Mouse (Mus musculus): Measurements from ENCODE around the gene Klc4. TPM values are rescaled to one million over a fixed set of nuclear protein-coding genes. Genes with fewer than 3 reads are reported as not detected.

Klc4 gene
- total RNA-seq, 2 experiments from 2014 or later: 21.6 to 24.1 TPM

- DNase-seq (ENCODE audit: low spot score in 2 of 2): no peak
Measured at GRCm38 (mm10) chr17:46593124-46593523, 52.7 kb downstream of the Klc4 start.

- no peak for DNase-seq (ENCODE audit: low spot score in 2 of 2)
Measured at GRCm38 (mm10) chr17:46591406-46591805, 54.4 kb downstream of the Klc4 start.

GRCm38 (mm10) chr17:46590439-46590838 lies 55.4 kb downstream of the Klc4 start:
- no peak for DNase-seq (ENCODE audit: low spot score in 2 of 2)

GRCm38 (mm10) chr17:46589635-46590314 lies 56.0 kb downstream of the Klc4 start:
- no peak for DNase-seq (ENCODE audit: low spot score in 2 of 2)

- DNase-seq (ENCODE audit: low spot score in 2 of 2): no peak
Measured at GRCm38 (mm10) chr17:46588913-46589312, 56.9 kb downstream of the Klc4 start.

GRCm38 (mm10) chr17:46588173-46588572 lies 57.6 kb downstream of the Klc4 start:
- DNase-seq (ENCODE audit: low spot score in 2 of 2): no peak

- DNase-seq (ENCODE audit: low spot score in 2 of 2): no peak
Measured at GRCm38 (mm10) chr17:46586327-46586726, 59.5 kb downstream of the Klc4 start.

Other genes starting within 250 kb of the Klc4 start
- 1 to 10 TPM; 3.7 to 4.8 TPM for gene Crip3, start 217.1 kb downstream of the Klc4 start, total RNA-seq (2021)
- gene Slc22a7, start 207.6 kb downstream of the Klc4 start, total RNA-seq (2021): under 1 TPM in 1 of 2 experiments, not detected in 1; 0.21 TPM
- 1 to 10 TPM in 1 of 2 experiments, under 1 TPM in 1; 0.60 to 1.2 TPM for gene Ttbk1, start 158.3 kb downstream of the Klc4 start, total RNA-seq (2021)
- gene Dnph1, start 149.3 kb downstream of the Klc4 start, total RNA-seq (2021): 1 to 10 TPM; 3.6 to 5.2 TPM
- gene Cul9, start 99.6 kb downstream of the Klc4 start, total RNA-seq (2021): 10 to 100 TPM; 13.5 to 15.0 TPM
- gene Srf, start 89.8 kb downstream of the Klc4 start, total RNA-seq (2021): 10 to 100 TPM; 81.5 to 84.4 TPM
- 10 to 100 TPM; 46.2 to 50.0 TPM for gene Ptk7, start 16.5 kb downstream of the Klc4 start, total RNA-seq (2021)
- 100 to 1,000 TPM; 104 to 107 TPM for gene Mrpl2, start 207 bp upstream of the Klc4 start, total RNA-seq (2021)
- gene Cul7, start 4.3 kb upstream of the Klc4 start, total RNA-seq (2021): 100 to 1,000 TPM; 100 to 101 TPM
- 10 to 100 TPM; 17.9 to 21.6 TPM for gene Rrp36, start 28.3 kb upstream of the Klc4 start, total RNA-seq (2021)
- gene Mea1, start 32.8 kb upstream of the Klc4 start, total RNA-seq (2021): 10 to 100 TPM; 72.3 to 75.8 TPM
- gene Klhdc3, start 34.9 kb upstream of the Klc4 start, total RNA-seq (2021): 100 to 1,000 TPM; 191 to 192 TPM
- 10 to 100 TPM; 55.4 to 58.1 TPM for gene Ppp2r5d, start 59.1 kb upstream of the Klc4 start, total RNA-seq (2021)
- 10 to 100 TPM; 17.6 to 19.6 TPM for gene Pex6, start 65.4 kb upstream of the Klc4 start, total RNA-seq (2021)
- gene Gnmt, start 83.1 kb upstream of the Klc4 start, total RNA-seq (2021): under 1 TPM; 0.44 to 0.52 TPM
- 10 to 100 TPM; 26.4 to 27.8 TPM for gene Cnpy3, start 106.2 kb upstream of the Klc4 start, total RNA-seq (2021)
- not detected for gene Ptcra, start 117.7 kb upstream of the Klc4 start, total RNA-seq (2021)
- gene 2310039H08Rik, start 126.6 kb upstream of the Klc4 start, total RNA-seq (2021): 10 to 100 TPM; 34.7 to 43.2 TPM
- 10 to 100 TPM; 71.1 to 76.2 TPM for gene Rpl7l1, start 136.7 kb upstream of the Klc4 start, total RNA-seq (2021)
- gene Bicral, start 212.5 kb upstream of the Klc4 start, total RNA-seq (2021): 10 to 100 TPM; 17.0 to 17.6 TPM
- gene Tbcc, start 244.7 kb upstream of the Klc4 start, total RNA-seq (2021): 10 to 100 TPM; 24.7 to 27.0 TPM